Mouse (Mus musculus) spleen, adult 2 months (tissue): ENCODE data around the gene Vav2.

Experiments
- CTCF ChIP-seq: fragments of 200-500 bp; IDR thresholded peaks from 2 replicates; pipeline ENCODE4 v1.5.1; 2011; ENCODE audit warnings: mild to moderate bottlenecking, inconsistent platforms; ENCODE audit not compliant: insufficient read depth, insufficient read length, insufficient replicate concordance; ENCODE audit errors: extremely low read depth
- POLR2A ChIP-seq: fragments of 200-500 bp; IDR thresholded peaks from 2 replicates; pipeline ENCODE4 v1.6.1; 2011; ENCODE audit warnings: low read depth, low read length, inconsistent platforms

DNA sequence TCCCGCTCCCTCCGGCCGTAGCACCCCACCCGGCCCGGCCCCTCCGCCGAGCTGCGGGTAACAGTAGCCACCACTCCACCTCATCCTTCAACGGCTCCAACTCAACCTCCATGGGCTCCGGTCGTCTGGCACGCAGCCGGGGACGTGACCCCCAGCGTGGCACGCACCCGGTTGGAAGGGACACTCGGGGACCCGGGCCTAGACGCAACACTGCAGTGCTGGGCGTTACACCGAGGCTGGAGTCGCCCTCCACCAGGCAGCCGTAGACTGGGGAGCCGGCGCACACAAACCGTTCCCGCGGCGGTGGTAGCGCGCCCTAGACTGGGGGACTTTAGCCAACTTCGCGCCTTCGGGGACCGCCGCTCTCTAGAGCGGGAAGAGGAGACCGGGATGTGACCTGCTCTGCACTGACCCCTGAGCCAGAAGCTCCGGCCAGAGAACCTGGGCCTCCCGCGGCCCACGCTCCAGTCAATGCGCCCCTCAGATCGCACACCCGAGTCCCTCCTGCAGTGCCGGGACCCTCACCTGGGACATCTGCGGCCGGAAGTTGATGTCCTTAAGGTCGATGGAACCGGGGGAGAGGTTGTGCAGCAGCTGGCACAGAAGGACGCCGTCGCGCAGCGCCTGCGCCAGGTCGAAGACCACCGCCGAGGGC is 955 bp downstream of the Vav2 start:
- TF ChIP-seq POLR2A (no peak), CTCF (no peak)
